Mouse (Mus musculus) spleen, embryonic (tissue): ENCODE results near the gene Gm43552.

Experiments used
- CTCF ChIA-PET: fragments of 350-600 bp; sonication (Branson Sonifier 250); formaldehyde crosslinking; loops from one replicate; lab custom pipeline; 2022; lab: Charles Lee

Gene Gm43552

DNA sequence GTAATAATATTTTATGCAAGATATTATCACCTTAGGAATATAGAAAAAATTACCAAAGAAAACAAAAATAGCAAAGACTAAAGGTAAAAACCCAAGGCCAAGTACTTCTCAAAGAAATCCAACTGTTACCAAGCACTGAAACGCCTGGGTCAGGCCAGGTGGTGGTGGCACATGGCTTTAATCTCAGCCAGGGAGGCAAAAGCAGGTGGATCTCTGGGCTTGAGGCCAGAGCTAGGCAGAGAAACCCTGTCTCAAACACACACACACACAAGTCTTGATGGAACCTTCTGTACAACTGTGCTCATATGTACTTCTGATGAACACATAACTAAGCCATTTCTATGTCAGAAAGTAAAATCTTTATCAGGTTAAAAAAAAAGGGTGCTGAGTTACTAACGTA, 44.8 kb downstream of the Gm43552 start:
- CTCF ChIA-PET, result interaction anchor here (0.6 kb wide), 1 partner anchor 26 kb away, joined by 4 read pairs; no protein-coding TSS in a partner anchor

DNA sequence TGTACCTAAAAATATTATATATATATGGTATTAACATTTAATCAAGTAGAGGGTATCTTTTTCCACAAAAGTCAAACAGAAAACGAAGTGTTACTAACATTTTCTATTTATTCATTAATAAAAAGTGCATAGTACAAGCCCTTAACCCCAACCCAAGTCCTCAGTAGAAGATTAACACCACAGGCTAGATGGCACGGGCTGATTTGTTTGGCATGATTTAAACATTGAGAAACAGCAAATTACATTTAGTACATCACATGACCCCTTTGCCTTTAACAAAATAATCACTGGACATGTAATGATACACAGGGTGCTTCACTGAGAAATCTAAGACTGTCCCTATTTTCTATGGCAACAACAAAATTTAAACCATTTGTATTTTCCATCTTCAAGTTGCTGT, 45.9 kb downstream of the Gm43552 start:
- CTCF ChIA-PET, result interaction anchor here (0.5 to 0.6 kb wide), 2 partner anchors 71 to 190 kb away, joined by 3 read pairs; no protein-coding TSS in a partner anchor

DNA sequence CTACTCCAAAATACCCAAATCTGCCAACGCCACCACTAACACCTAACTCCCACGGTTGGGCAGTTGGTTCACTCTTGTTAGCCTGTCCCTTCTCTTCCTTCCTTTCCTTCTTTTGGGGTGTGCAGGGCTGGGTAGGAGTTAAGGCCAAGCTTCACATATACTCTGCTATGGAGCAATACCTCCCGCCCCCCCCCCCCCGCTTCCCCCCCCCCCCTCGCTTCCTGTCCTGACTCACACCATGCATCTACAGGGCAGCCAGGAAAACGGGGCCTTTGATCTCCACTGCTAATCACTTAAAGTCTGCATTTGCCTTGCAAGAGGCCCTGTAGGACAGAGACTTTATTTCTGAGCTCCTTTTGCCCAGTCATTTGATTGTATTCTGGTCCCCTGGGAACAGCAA, 47.7 kb downstream of the Gm43552 start:
- CTCF ChIA-PET, result no interaction called here

DNA sequence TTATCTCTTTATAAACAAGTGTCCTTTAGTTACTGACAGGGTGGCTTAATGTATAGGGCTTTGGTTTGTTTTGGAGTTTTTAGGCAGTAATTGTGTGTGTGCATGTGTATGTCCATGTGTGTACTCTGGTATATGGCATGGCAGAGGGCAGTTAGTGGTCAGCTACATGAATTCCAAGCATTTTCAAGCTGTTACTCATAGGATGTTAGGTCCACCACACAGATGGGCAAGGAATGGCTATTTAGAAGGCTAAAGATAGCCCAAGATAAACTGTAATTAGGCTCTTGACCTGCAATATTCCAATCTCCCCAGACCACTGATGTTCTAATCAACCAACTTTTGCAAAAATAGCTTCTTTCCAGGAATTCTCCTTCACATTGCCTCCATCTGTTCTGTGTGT, 54.6 kb downstream of the Gm43552 start:
- CTCF ChIA-PET, result no interaction called here

DNA sequence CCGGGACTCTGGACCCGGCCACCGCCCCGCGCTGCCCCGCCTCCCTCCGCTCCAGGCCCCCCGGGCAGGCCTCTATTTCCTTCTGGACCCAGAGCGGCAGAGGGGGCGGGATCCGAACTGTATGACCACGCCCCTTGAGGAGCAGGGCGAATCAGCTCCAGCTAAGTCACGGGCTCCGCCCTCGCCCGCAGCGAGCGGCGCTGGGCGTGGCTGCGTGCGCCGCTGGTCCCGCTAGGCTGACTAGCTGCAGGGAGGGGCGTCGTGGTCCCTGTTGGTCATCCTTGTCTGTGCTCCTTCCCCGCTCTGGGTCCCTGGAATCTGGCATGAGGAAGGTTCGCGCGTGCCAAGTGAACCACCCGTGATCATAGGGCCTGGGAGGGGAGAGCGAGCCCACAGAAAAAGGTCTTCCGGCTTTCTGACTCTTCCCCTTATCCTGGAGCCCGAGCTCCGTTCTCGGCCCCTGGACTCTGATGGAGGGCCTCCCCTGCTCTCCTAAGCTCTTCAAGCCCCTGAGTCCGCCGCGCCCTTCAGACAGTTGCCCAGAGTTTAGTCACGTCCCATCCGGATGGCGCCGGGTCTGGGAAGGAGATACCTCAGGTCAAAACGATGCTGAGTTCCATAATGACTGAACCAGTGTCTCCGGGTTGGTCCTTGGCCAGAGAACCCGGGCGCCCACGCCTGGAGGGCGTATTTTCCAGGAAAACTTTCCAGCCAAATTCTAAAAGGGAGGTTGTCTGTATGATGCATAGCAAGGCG, 56.6 kb downstream of the Gm43552 start, which contains the start of gene Ugdh:
Gene Ugdh (minus strand): TSS at position 144 of the 756 bp plus-strand sequence.
- CTCF ChIA-PET, result interaction anchor here (0.5 to 0.8 kb wide), 3 partner anchors 11 to 365 kb away, joined by 4 to 11 read pairs (median 9); no protein-coding TSS in a partner anchor

DNA sequence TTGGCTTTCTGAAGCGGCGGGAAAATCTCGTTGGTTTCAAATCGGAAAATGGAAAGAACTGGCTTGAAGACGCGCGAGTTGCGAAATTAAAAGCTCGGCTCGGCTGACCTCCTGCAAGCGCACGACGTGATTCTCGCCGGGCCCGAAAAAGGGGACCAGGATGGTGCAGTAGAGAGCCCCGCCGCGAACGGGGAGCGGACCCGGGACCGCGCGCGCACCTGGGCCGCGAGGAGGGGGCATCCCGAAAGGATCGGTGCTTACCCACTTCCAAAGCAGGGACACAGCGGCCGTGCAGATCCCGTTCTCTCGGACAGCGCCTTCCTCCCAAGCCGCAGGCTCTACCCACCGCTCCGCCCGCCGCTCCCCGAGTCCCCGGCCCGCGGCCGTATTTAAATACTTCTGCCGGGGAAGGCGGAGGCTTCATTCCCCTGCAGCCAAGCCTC, 57.2 kb downstream of the Gm43552 start:
- CTCF ChIA-PET, result interaction anchor here (0.5 to 0.8 kb wide), 4 partner anchors 8 to 365 kb away, joined by 4 to 11 read pairs (median 8); no protein-coding TSS in a partner anchor

DNA sequence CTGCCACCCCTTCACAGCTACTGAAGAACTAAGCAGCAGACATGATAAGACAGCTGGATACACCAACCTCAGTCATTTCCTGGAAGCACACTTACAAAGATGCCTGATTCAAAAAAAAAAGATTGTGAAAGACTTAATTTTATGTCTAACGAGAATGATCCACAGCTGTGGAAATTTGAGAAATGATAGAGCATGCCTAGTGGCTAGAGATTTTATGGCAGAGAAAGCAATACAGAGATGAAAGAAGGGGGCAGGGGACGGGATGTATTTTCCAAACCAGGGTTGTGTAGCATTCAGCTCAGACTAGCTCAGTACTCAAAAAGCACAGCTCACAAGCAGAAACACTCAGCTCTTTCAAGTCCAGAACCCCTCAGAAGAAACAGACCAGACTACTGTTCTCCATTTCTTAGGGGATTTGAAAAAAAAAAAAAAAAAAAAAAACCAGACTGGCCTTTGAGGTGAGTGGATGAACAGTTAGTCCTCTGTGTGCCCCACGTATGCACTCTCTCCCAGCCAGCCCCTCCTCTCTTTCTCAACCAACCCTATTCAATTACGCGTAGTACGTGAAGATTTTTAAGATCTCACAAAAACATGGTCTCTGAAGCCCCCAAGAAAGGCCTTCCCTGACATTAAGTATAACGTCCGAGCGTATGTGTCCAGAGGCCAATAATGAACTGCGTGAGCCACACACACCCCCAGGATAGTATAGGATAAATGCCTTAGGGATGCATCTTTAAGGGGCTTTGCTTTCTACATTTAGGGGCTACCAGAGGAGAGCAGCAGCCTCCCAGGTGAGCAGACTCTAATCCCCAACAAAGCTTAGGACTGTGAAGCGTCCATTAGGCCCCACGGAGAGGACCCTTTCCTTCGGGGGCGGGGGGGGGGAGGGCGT, 57.9 kb downstream of the Gm43552 start:
- CTCF ChIA-PET, result interaction anchor here (0.6 to 0.8 kb wide), 4 partner anchors 9 to 918 kb away, joined by 6 to 11 read pairs (median 8); no protein-coding TSS in a partner anchor

DNA sequence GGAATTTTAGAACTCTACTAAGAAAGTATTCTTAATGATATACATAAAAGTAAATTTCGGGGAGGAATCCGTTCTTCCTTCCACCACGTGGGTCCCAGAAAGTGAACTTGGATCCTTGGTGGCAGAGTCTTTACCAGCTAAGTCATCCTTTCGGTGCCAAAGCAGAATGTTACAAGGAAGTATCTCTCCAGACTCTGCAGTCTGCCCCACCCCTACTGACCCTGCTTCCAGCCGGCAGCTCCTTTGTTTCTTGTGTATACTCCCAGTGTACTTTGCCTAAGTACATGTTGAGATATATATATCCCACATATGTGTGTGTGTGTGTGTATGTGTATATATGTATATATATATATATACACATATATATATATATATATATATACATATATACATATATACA, 63.2 kb downstream of the Gm43552 start:
- CTCF ChIA-PET, result interaction anchor here (0.7 kb wide), 1 partner anchor 19 kb away, joined by 4 read pairs; no protein-coding TSS in a partner anchor

DNA sequence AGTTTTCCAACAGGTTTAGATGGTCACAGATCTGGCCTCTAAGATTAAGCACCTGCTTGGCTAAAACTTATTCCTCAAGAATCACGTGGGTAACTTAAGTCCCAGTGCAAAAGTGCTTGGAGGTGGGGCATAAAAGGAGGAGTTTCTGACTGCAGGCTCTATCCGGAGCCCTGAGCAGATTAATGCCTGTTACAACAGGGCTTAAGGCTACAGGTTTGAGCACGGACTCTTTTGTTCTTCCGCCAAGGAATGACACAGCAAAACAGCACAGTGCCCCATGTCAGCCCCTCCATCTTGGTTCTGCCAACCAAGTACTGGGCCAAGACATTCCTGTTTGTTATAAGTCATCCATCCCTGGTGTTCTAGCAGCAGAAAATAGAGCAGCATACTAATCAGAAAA, 64.3 kb downstream of the Gm43552 start:
- CTCF ChIA-PET, result no interaction called here

DNA sequence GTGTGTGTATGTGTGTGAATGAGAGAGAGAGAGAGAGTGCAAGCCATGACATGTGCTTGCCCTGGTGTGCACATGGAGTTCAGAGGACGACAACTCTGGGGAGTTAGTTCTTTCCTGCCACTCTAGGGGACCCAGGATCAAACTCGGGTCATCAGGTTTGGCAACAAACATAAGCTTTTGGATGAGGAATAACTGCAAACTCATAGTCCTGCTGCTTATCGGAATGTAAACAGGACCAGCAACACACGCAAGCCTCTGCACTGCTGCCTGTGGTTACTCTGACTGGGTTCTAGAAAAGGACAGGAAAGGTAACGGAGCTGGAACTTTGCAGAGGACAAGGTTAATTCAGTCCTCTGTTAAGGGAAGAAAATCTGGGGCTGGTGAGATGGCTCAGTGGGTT, 67.4 kb downstream of the Gm43552 start:
- CTCF ChIA-PET, result no interaction called here

DNA sequence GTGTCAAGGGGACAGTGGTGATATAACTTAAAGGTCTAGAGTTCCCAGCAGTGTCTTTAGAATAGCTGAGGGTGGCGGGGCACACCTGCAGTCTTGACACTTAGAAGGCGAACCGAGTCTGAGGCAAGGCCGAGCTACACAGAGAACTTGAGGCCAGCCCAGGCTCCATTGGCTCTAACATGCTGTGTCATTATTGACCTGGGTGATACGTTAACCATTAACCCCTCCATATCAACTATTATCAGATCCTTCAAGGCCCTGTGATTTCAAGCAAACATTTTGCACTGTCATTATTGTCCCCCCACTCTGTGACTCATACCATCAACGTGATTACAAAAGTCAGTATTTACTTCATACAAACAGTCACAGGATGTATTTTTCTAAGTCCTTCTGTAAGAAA, 68.4 kb downstream of the Gm43552 start:
- CTCF ChIA-PET, result interaction anchor here (0.6 kb wide), 1 partner anchor 11 kb away, joined by 9 read pairs; the partner anchor contains the start of gene Ugdh

DNA sequence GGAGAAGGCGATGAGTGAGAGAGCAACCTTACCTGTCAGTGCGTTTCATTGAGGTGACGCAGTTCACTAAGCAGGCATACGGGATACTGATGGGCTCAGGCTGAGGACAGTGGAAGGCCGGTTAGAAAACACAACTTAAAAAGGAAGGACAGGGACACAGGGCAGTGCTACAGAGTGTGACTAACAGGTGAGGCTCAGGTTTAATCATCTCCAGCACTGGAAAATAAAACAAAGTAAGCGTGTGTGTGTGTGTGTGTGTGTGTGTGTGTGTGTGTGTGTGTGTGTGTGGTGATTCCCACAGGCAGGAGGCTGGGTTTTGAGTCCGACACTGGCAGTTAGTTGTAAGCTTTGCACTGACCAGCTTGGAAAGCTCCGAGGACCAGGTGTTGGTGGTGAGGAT, 69.8 kb downstream of the Gm43552 start:
- CTCF ChIA-PET, result no interaction called here

DNA sequence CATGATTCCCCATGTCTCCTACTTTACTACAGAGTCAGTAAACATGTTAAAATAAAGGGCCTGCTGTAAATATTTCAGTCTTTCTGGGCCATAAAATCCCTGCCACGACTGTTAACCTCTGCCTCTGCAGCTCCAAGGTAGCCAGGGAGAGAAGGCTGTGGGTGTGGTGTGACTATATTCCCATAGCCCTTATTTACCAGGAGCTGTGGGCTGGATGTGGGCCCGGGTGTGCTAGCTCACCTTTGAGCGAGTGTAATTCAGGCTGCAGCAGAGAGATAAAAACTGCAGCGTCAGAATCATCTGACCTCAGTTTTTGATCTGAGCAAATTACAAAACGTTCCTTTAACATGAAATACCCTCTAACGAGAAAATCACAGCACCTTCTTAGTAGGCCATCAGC, 71.8 kb downstream of the Gm43552 start:
- CTCF ChIA-PET, result no interaction called here

DNA sequence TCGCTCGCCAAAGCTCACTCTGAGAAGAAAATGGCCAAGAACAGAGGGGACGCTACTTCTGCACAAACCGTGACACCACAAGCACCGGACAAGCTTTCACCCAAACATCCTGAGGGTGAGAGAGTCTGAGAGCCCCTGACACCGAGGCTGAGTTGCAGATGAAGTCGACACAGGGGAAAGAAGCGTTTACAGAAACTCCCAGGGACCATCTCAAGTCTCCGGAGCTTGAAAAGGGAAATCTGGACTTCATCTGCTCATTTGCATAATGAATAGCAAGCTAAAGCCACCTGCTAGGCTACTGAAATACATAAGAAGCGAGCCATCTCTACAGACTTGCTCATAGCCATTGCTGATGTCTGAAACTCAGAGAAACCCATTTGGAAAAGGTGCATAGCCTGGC, 73.5 kb downstream of the Gm43552 start:
- CTCF ChIA-PET, result interaction anchor here (0.6 kb wide), 1 partner anchor 60 kb away, joined by 6 read pairs; no protein-coding TSS in a partner anchor

DNA sequence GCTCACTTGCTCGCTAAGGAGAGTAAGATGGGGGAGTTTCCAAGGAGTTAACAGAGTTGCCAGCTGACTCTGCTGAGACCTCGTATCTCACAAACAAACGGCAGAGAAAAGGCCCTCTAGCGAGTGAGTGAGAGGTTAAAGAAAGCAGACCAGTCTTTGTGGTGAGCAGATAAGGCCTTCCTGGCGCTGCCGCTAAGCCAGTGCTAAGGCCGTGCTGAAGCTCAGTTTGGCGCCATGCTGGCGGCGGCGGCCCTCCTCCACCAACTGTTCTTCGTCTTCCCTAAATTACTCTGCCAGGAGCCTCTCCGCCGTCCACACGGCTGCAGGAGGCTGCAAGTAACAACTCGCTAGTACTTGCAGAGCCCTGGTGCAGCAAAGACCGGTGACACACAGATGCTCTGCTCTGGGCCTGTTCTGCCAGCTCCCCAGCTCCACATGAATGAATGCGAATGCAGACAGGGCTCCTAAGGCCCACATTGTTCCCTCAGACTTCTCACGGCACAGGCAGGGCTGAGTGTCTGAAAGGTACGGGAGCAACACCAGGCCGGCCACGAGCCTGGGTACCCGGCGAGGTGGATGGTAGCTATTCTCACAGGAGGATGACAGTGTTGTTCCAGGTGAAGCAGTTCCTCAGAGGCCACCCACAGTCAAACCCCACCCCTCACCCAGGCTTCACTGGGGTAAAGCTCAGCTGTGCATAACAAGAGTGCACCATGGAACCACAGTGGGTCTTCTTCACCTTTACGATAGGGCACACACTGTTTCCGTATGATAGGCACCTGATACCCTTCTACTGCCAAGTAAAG, 76.8 kb downstream of the Gm43552 start:
- CTCF ChIA-PET, result no interaction called here

DNA sequence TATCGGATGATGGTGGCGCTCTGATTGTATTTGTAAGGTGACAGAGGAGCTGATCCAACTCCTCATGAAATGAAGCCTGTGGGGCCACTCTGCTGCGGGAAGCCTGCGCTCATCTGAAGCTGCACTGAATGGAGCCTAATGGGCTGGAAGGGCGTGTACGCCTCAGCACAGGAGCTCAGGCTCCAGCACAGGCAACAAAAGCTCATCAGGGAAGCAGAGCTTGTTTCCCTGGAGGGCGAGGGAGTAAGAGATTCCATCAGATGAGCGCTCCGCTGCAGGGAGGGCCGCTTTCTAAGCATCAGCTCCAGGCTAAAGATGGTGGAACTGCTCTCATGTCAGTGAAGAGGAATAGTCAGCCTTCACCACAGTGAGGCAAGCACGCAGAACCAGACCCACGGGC, 84.6 kb downstream of the Gm43552 start:
- CTCF ChIA-PET, result no interaction called here

DNA sequence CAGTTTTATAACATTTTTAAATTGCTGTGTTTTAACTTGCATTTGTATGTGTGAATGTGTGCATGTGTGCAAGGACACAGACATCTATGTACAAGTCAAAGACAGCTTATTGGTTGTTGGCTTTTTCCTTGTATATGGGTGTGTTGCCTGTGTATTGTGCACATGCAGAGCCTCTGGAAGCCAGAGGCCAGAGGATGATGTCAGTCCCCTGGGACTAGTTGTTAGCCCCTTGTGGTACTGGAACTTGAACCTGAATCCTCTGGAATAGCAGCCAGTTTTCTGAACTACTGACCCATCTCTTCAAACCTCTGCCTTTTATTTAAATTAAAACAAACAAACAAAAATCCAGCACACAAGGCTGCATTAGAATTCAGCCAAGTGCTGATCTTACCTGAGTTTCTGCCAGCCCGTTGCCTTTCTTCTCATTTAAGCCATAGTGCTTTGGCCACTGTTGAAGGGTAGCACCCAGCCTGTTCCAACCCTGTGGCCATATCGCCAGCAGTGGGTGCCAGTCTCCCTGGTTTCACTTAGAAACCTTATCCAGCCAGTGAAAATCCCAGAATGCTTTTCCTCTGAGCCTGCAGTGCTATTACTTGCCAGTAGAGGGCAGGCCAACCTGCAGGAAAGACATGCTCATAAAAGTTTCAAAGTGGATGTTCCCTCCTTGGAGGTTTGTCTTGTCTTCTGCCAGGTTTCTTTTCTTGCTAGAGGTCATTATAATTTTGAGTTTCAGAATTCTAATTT, 91.2 kb downstream of the Gm43552 start:
- CTCF ChIA-PET, result interaction anchor here (0.7 kb wide), 1 partner anchor 442 kb away, joined by 6 read pairs; no protein-coding TSS in a partner anchor

DNA sequence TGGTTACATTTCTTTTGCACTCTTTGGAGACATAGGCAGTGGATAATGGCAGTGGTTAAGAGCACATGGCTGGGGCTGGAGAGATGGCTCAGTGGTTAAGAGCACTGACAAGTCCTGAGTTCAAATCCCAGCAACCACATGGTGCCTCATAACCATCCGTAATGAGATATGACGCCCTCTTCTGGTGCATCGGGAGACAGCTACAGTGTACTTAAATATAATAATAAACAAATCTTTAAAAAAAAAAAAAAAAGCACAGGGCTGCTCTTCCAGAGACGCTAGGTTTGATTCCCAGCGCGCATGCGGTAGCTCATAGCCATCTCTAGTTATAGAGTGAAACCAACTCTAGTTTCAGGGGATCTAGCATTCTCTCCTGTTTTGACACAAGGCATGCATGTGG, 98.2 kb downstream of the Gm43552 start:
- CTCF ChIA-PET, result no interaction called here

DNA sequence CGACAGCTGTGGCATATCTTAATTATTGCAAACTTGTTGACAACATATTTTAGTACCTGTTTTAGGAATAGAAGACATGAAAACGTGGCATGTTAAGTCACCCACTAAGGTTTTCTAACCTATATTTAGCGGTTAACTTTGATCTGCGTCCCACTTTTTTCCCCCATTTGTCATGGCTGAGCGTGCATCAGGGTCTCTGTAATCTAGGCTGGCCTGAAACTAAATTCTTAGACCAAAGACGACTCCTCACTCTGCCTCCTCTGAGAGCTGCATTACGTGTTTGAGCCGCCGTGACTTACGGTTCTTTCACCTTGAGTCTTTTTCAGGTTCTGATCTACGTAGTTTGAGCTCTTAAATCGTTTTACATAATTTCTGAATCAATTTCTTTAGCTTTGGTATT, 100.9 kb downstream of the Gm43552 start:
- CTCF ChIA-PET, result no interaction called here
